In genomic region chr8:107205164-107205563, GRCm38 (mm10) we compare ENCODE assay signal across 12 mouse cellular contexts. TPM values are rescaled to one million over a fixed set of nuclear protein-coding genes. Genes with fewer than 3 reads are reported as not detected.
DNase-seq lines count a peak whose midpoint lies in the region; ATAC-seq lines count a peak whose summit lies in the region.
"Had no signal": no experiment of that assay in that cellular context is flagged by ENCODE, and none has a peak within 500 bp of the region (broad histone marks: within the 10 kb centered on the region; RNA-seq: fewer than 3 reads in every experiment).

No protein-coding gene starts in this region.

- peaks cover 16% of the 10 kb centered on the region for H3K4me1 ChIP-seq in embryonic facial prominence, embryonic 15.5 days
- H3K4me1 ChIP-seq in embryonic facial prominence, embryonic 10.5 days = peaks cover 7% of the 10 kb centered on the region; the same call in 1 of the 2 replicates
- H3K4me1 ChIP-seq in kidney, embryonic 16.5 days (ENCODE audit: insufficient read depth, low read length) = peaks cover 15% of the 10 kb centered on the region
- H3K4me1 ChIP-seq in intestine, embryonic 15.5 days (replicated peaks) = peaks cover 10% of the 10 kb centered on the region; the same call in 1 of the 2 replicates
- H3K4me1 ChIP-seq: limb, embryonic 12.5 days; neural tube, embryonic 12.5 days had no signal

- ATAC-seq in embryonic facial prominence, embryonic 15.5 days (ENCODE audit: insufficient number of reproducible peaks, low FRiP score, low TSS enrichment, low read depth) = 0 out of 2 replicates have a peak, but pooled peaks have one; percentile 31
- ATAC-seq in kidney, embryonic 16.5 days (ENCODE audit: low FRiP score, low TSS enrichment) = no peak
- ATAC-seq in intestine, embryonic 15.5 days = no peak

- no peaks in the 10 kb centered on the region for H3K36me3 ChIP-seq in embryonic facial prominence, embryonic 15.5 days
- no peaks in the 10 kb centered on the region for H3K36me3 ChIP-seq in embryonic facial prominence, embryonic 10.5 days (replicated peaks)
- H3K36me3 ChIP-seq in kidney, embryonic 16.5 days (ENCODE audit: insufficient read depth, low read length) = no peaks in the 10 kb centered on the region
- no peaks in the 10 kb centered on the region for H3K36me3 ChIP-seq in intestine, embryonic 15.5 days
- H3K36me3 ChIP-seq: forebrain, embryonic 12.5 days; limb, embryonic 12.5 days; neural tube, embryonic 12.5 days had no signal

- H3K27me3 ChIP-seq in embryonic facial prominence, embryonic 15.5 days = no peaks in the 10 kb centered on the region
- H3K27me3 ChIP-seq in embryonic facial prominence, embryonic 10.5 days (replicated peaks; ENCODE audit: low read depth, poor library complexity, severe bottlenecking) = no peaks in the 10 kb centered on the region
- no peaks in the 10 kb centered on the region for H3K27me3 ChIP-seq in kidney, embryonic 16.5 days (ENCODE audit: insufficient read depth, low read length)
- no peaks in the 10 kb centered on the region for H3K27me3 ChIP-seq in intestine, embryonic 15.5 days (replicated peaks)
- H3K27me3 ChIP-seq: forebrain, embryonic 12.5 days; limb, embryonic 12.5 days; neural tube, embryonic 12.5 days had no signal

- no peak overlapping the region for H3K9ac ChIP-seq in embryonic facial prominence, embryonic 15.5 days
- no peak overlapping the region for H3K9ac ChIP-seq in kidney, embryonic 16.5 days (replicated peaks; ENCODE audit: low read length)
- H3K9ac ChIP-seq in intestine, embryonic 15.5 days = no peak overlapping the region
- H3K9ac ChIP-seq: forebrain, embryonic 12.5 days; limb, embryonic 12.5 days had no signal

- no peak overlapping the region for H3K4me3 ChIP-seq in embryonic facial prominence, embryonic 15.5 days (replicated peaks)
- H3K4me3 ChIP-seq in embryonic facial prominence, embryonic 10.5 days = no peak overlapping the region
- no peak overlapping the region for H3K4me3 ChIP-seq in kidney, embryonic 16.5 days (ENCODE audit: low read length)
- no peak overlapping the region for H3K4me3 ChIP-seq in intestine, embryonic 15.5 days (replicated peaks)
- H3K4me3 ChIP-seq: forebrain, embryonic 12.5 days; limb, embryonic 12.5 days; megakaryocyte, embryonic 14.5 days; neural tube, embryonic 12.5 days had no signal

- DNase-seq in embryonic facial prominence, embryonic 10.5 days (ENCODE audit: low spot score) = no peak
- DNase-seq in kidney, postnatal 36 days = no peak
- peak; percentile 9 for DNase-seq in right cerebral cortex, postnatal 14 days
- DNase-seq in right cerebral cortex, postnatal 36 days (ENCODE audit: low spot score in 2 of 2) = no peak
- no peak for DNase-seq in kidney, adult 9 months

- no peaks in the 10 kb centered on the region for H3K9me3 ChIP-seq in embryonic facial prominence, embryonic 15.5 days (replicated peaks)
- H3K9me3 ChIP-seq in embryonic facial prominence, embryonic 10.5 days = no peaks in the 10 kb centered on the region
- no peaks in the 10 kb centered on the region for H3K9me3 ChIP-seq in kidney, embryonic 16.5 days (ENCODE audit: low read length)
- H3K9me3 ChIP-seq in intestine, embryonic 15.5 days = no peaks in the 10 kb centered on the region
- H3K9me3 ChIP-seq: forebrain, embryonic 12.5 days; limb, embryonic 12.5 days; neural tube, embryonic 12.5 days had no signal

- WGBS in embryonic facial prominence, embryonic 15.5 days = 85% methylated on average over 9 of the region's 9 CpGs
- 94% methylated on average over 9 of the region's 9 CpGs for WGBS in embryonic facial prominence, embryonic 10.5 days
- 89% methylated on average over 9 of the region's 9 CpGs for WGBS in kidney, embryonic 16.5 days
- WGBS in intestine, embryonic 15.5 days = 91% methylated on average over 9 of the region's 9 CpGs

- H3K4me2 ChIP-seq in embryonic facial prominence, embryonic 15.5 days (replicated peaks) = no peak overlapping the region
- H3K4me2 ChIP-seq in kidney, embryonic 16.5 days (replicated peaks; ENCODE audit: low read depth, low read length) = no peak overlapping the region
- no peak overlapping the region for H3K4me2 ChIP-seq in intestine, embryonic 15.5 days (replicated peaks)
- H3K4me2 ChIP-seq: forebrain, embryonic 12.5 days; limb, embryonic 12.5 days; neural tube, embryonic 12.5 days had no signal

- no peak overlapping the region for H3K27ac ChIP-seq in embryonic facial prominence, embryonic 15.5 days (replicated peaks)
- H3K27ac ChIP-seq in embryonic facial prominence, embryonic 10.5 days (replicated peaks) = no peak overlapping the region
- peak overlapping the region; percentile 76; the same call in 1 of the 2 replicates for H3K27ac ChIP-seq in kidney, embryonic 16.5 days (ENCODE audit: low read length)
- no peak overlapping the region for H3K27ac ChIP-seq in intestine, embryonic 15.5 days
- H3K27ac ChIP-seq: forebrain, embryonic 12.5 days; limb, embryonic 12.5 days; neural tube, embryonic 12.5 days had no signal

RNA-seq across cellular contexts. Expression of gene Cyb5b, which starts 54.7 kb away (rescaled TPM):
- polyA plus RNA-seq in embryonic facial prominence, embryonic 15.5 days (2015; fragmentation: Nextera tagmentation; extraction: Ambion mirVana) = 66.7 and 67.5 TPM in 2 replicates
- 138 and 149 TPM in 2 replicates for polyA plus RNA-seq in embryonic facial prominence, embryonic 10.5 days (2016; fragmentation: Nextera tagmentation; extraction: Ambion mirVana)
- polyA plus RNA-seq in kidney, embryonic 16.5 days (2015; fragmentation: Nextera tagmentation; extraction: Ambion mirVana) = 138 and 144 TPM in 2 replicates
- polyA plus RNA-seq in intestine, embryonic 15.5 days (2015; fragmentation: Nextera tagmentation; extraction: Ambion mirVana) = 139 and 144 TPM in 2 replicates
